Comparison of ENCODE assay signal across 16 mouse cellular contexts in the genomic region with DNA sequence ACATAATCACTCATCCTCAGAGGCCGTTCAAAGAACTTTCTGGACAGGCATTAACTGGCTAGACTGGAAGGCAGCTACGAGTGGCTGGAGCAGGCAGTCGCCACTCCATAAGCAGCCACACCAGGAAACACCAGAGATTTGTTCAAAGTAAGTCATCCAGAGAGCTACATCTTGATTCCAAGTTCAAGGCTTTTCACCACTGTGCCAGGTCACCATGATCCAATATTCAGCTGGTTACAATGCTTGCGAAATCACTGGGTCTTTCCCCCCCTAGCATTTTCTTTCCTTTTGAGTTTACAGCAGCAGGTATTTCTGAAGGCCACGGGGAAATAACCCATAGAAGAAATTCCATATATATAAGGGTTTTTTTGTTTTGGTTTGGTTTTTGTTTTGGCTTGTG.
DNase-seq lines count a peak whose midpoint lies in the region; ATAC-seq and TF ChIP-seq lines count a peak whose summit lies in the region.
"Had no signal": no experiment of that assay in that cellular context is flagged by ENCODE, and none has a peak within 500 bp of the region (broad histone marks: within the 10 kb centered on the region; RNA-seq: fewer than 3 reads in every experiment).

No protein-coding gene starts in this region.

- no peak for TF ChIP-seq CTCF in heart, adult 2 months (IDR thresholded peaks at IDR 0.05)
- no peak for TF ChIP-seq CTCF in intestine, postnatal 0 days (IDR thresholded peaks at IDR 0.05; ENCODE audit: low read depth)

- intact Hi-C loops in heart, adult 2 months (cut with DNase I) = loop anchor here (5.0 kb wide), 1 partner anchor 68 kb away; a partner anchor contains a TSS

- no peak for ATAC-seq in intestine, postnatal 0 days
- ATAC-seq in intestine, embryonic 16.5 days = no peak
- ATAC-seq: activated CD4-positive, CD25-positive, alpha-beta regulatory T cell, adult 4 months; hindbrain, embryonic 16.5 days had no signal

- no peak for TF ChIP-seq EP300 in heart, adult 2 months (IDR thresholded peaks at IDR 0.05; ENCODE audit: insufficient read depth, low read depth, low read length)

- H3K4me3 ChIP-seq in heart, adult 2 months = no peak overlapping the region
- no peak overlapping the region for H3K4me3 ChIP-seq in intestine, postnatal 0 days (ENCODE audit: low read depth, low read length)
- H3K4me3 ChIP-seq in intestine, embryonic 16.5 days (ENCODE audit: low read length) = no peak overlapping the region
- H3K4me3 ChIP-seq in embryonic facial prominence, embryonic 10.5 days = peak overlapping the region; percentile 8; the same call in 1 of the 2 replicates
- H3K4me3 ChIP-seq: layer of hippocampus, adult 2 months; liver, embryonic 15.5 days; megakaryocyte, embryonic 14.5 days had no signal

- H3K9ac ChIP-seq in heart, adult 2 months (ENCODE audit: low read depth, low read length) = no peak overlapping the region
- no peak overlapping the region for H3K9ac ChIP-seq in intestine, postnatal 0 days (ENCODE audit: low read depth, low read length)
- H3K9ac ChIP-seq in intestine, embryonic 16.5 days (ENCODE audit: low read depth, low read length) = no peak overlapping the region
- H3K9ac ChIP-seq: liver, embryonic 15.5 days had no signal

- no peak for DNase-seq in heart, adult 2 months
- no peak for DNase-seq in heart, postnatal 4 days
- DNase-seq in 3T3-L1 (ENCODE audit: low read depth, low spot score) (peak; percentile 27), liver (no peak)
- DNase-seq in embryonic facial prominence, embryonic 10.5 days (ENCODE audit: low spot score) = no peak
- DNase-seq in cerebellum, postnatal 10 days = no peak
- DNase-seq: cerebellum, adult 11 months; gastrocnemius, postnatal 14 days; kidney, adult 9 months had no signal

- 63% methylated on average over 5 of the region's 5 CpGs for WGBS in heart, adult 2 months
- WGBS in intestine, postnatal 0 days = 44% methylated on average over 5 of the region's 5 CpGs
- 67% methylated on average over 5 of the region's 5 CpGs for WGBS in intestine, embryonic 16.5 days
- 86% methylated on average over 5 of the region's 5 CpGs for WGBS in embryonic facial prominence, embryonic 10.5 days

- peak overlapping the region; percentile 49 for H3K27ac ChIP-seq in heart, adult 2 months
- no peak overlapping the region for H3K27ac ChIP-seq in intestine, postnatal 0 days (ENCODE audit: low read depth, low read length)
- H3K27ac ChIP-seq in intestine, embryonic 16.5 days (ENCODE audit: low read length) = no peak overlapping the region
- no peak overlapping the region for H3K27ac ChIP-seq in embryonic facial prominence, embryonic 10.5 days (replicated peaks)
- H3K27ac ChIP-seq: layer of hippocampus, adult 2 months; liver, embryonic 15.5 days had no signal

- no peaks in the 10 kb centered on the region for H3K36me3 ChIP-seq in heart, adult 2 months (ENCODE audit: control insufficient read depth, insufficient read depth, low read length)
- peaks cover 19% of the 10 kb centered on the region for H3K36me3 ChIP-seq in intestine, postnatal 0 days (ENCODE audit: control insufficient read depth, insufficient read depth)
- H3K36me3 ChIP-seq in intestine, embryonic 16.5 days (ENCODE audit: control insufficient read depth, insufficient read depth, low read length) = no peaks in the 10 kb centered on the region
- H3K36me3 ChIP-seq in embryonic facial prominence, embryonic 10.5 days (replicated peaks) = peaks cover 38% of the 10 kb centered on the region

- no peak for TF ChIP-seq POLR2A in heart, adult 2 months (IDR thresholded peaks at IDR 0.05; ENCODE audit: insufficient read depth, low read depth, low read length)

- H3K9me3 ChIP-seq in intestine, postnatal 0 days (ENCODE audit: control insufficient read depth) = no peaks in the 10 kb centered on the region
- H3K9me3 ChIP-seq in intestine, embryonic 16.5 days (ENCODE audit: control insufficient read depth, low read length) = no peaks in the 10 kb centered on the region
- H3K9me3 ChIP-seq in embryonic facial prominence, embryonic 10.5 days = no peaks in the 10 kb centered on the region
- H3K9me3 ChIP-seq: liver, embryonic 15.5 days; megakaryocyte, embryonic 14.5 days had no signal

- H3K4me1 ChIP-seq in heart, adult 2 months (ENCODE audit: control insufficient read depth, insufficient read depth, low read length) = peaks cover 3% of the 10 kb centered on the region; the same call in 1 of the 2 replicates
- no peaks in the 10 kb centered on the region for H3K4me1 ChIP-seq in intestine, postnatal 0 days (replicated peaks; ENCODE audit: control insufficient read depth, insufficient read depth, low read length)
- H3K4me1 ChIP-seq in intestine, embryonic 16.5 days (ENCODE audit: control insufficient read depth, insufficient read depth, low read length) = peaks cover 8% of the 10 kb centered on the region; the same call in 1 of the 2 replicates
- H3K4me1 ChIP-seq in embryonic facial prominence, embryonic 10.5 days = peaks cover 37% of the 10 kb centered on the region

- H3K27me3 ChIP-seq in heart, adult 2 months (ENCODE audit: control insufficient read depth, insufficient read depth, low read length) = no peaks in the 10 kb centered on the region
- no peaks in the 10 kb centered on the region for H3K27me3 ChIP-seq in intestine, postnatal 0 days (replicated peaks; ENCODE audit: control insufficient read depth, insufficient read depth, low read length)
- no peaks in the 10 kb centered on the region for H3K27me3 ChIP-seq in intestine, embryonic 16.5 days (replicated peaks; ENCODE audit: control insufficient read depth, insufficient read depth, low read length)
- H3K27me3 ChIP-seq in embryonic facial prominence, embryonic 10.5 days (replicated peaks; ENCODE audit: low read depth, poor library complexity, severe bottlenecking) = no peaks in the 10 kb centered on the region
- H3K27me3 ChIP-seq: megakaryocyte, embryonic 14.5 days had no signal

- H3K4me2 ChIP-seq in intestine, postnatal 0 days (replicated peaks; ENCODE audit: low read depth) = 0 out of 2 replicates have a peak overlapping the region, but pooled peaks have one; percentile 9
- H3K4me2 ChIP-seq in intestine, embryonic 16.5 days (ENCODE audit: low read depth, low read length) = no peak overlapping the region
- H3K4me2 ChIP-seq: liver, embryonic 15.5 days had no signal

- H3K79me2 ChIP-seq in heart, adult 2 months (replicated peaks; ENCODE audit: control insufficient read depth, insufficient read depth, low read length) = no peaks in the 10 kb centered on the region
